Mouse (Mus musculus) liver, postnatal 0 days (tissue): ENCODE measurements around the gene Sf3a2. TPM values are rescaled to one million over a fixed set of nuclear protein-coding genes. Genes with fewer than 3 reads are reported as not detected.
"Not testable (repeated sequence)": the region's sequence is repeated elsewhere in the genome, so short reads cannot be mapped to it uniquely, and the experiment has no call there.

Experiments
- ATAC-seq: fragments of 200-750 bp; cut with Nextera tagmentation; 2 replicates; pipeline ENCODE4 v1.8.0; 2017; ENCODE audit warnings: mild to moderate bottlenecking, moderate library complexity
- DNase-seq: peaks from one replicate; pipeline ENCODE4 v3.0.0-alpha.2; 2016
- H3K27ac ChIP-seq: fragments of 300-500 bp; sonication (generic); 2 replicates; pipeline ENCODE4 v1.5.1; 2014; ENCODE audit warnings: antibody characterized with exemption, moderate library complexity, mild to moderate bottlenecking, low read depth
- H3K27me3 ChIP-seq: fragments of 300-500 bp; sonication (generic); 2 replicates; pipeline ENCODE4 v1.6.1; 2014; ENCODE audit warnings: low read length, control low read depth, mixed read lengths; ENCODE audit not compliant: insufficient read depth
- H3K36me3 ChIP-seq: fragments of 300-500 bp; sonication (generic); replicated peaks from 2 replicates; pipeline ENCODE4 v1.6.1; 2014; ENCODE audit warnings: mild to moderate bottlenecking, control low read depth, low read length, moderate library complexity, mixed read lengths; ENCODE audit not compliant: insufficient read depth
- H3K4me1 ChIP-seq: fragments of 300-500 bp; sonication (generic); 2 replicates; pipeline ENCODE4 v1.6.1; 2014; ENCODE audit warnings: antibody characterized with exemption, mild to moderate bottlenecking, control low read depth; ENCODE audit not compliant: insufficient read depth
- H3K4me2 ChIP-seq: fragments of 300-500 bp; sonication (generic); 2 replicates; pipeline ENCODE4 v1.6.1; 2014; ENCODE audit warnings: low read depth, mild to moderate bottlenecking, low read length, moderate library complexity, mixed read lengths
- H3K4me3 ChIP-seq: fragments of 300-500 bp; sonication (generic); 2 replicates; pipeline ENCODE4 v1.5.1; 2014; ENCODE audit warnings: low read depth, low read length
- H3K9ac ChIP-seq: fragments of 300-500 bp; sonication (generic); replicated peaks from 2 replicates; pipeline ENCODE4 v1.6.1; 2014; ENCODE audit warnings: mild to moderate bottlenecking, moderate library complexity
- H3K9me3 ChIP-seq: fragments of 300-500 bp; sonication (generic); 2 replicates; pipeline ENCODE4 v1.6.1; 2016; ENCODE audit warnings: mild to moderate bottlenecking, control low read depth, low read length, mixed read lengths
- CTCF ChIP-seq: sonication (generic); IDR thresholded peaks from 2 replicates; pipeline ENCODE4 v1.5.1; 2016; ENCODE audit warnings: antibody characterized with exemption, low read depth
- EP300 ChIP-seq: IDR thresholded peaks from 2 replicates; pipeline ENCODE4 v1.6.1; 2016; ENCODE audit warnings: antibody characterized with exemption, low read depth, mild to moderate bottlenecking
- WGBS: fragments of 180-500 bp; shearing (Covaris S2); extraction: QIAGEN DNeasy Blood & Tissue Kit; methylation state at CpG from one replicate; pipeline ENCODE4 v1.1.7; 2014; ENCODE audit not compliant: insufficient replicate concordance; 5-methylcytosine and 5-hydroxymethylcytosine counted together
- polyA plus RNA-seq: library from polyadenylated mRNA; unstranded; fragments of >200 nt; fragmentation: Nextera tagmentation; extraction: Ambion mirVana; gene quantifications from 2 replicates; pipeline ENCODE4 v1.2.1, GENCODE M21; 2015

Sf3a2 gene
- polyA plus RNA-seq, 1 experiment from 2014 or later = 20.9 TPM

- no peak for DNase-seq
- WGBS = 24% methylated on average over 8 of the region's 8 CpGs
- peak overlapping the region; percentile 44; the same call in 1 of the 2 replicates for H3K9ac ChIP-seq
- no peak overlapping the region for H3K4me3 ChIP-seq
- peak overlapping the region; percentile 50 for H3K4me2 ChIP-seq
- peaks cover 5% of the 10 kb centered on the region for H3K36me3 ChIP-seq
- H3K4me1 ChIP-seq = peaks cover 43% of the 10 kb centered on the region
- H3K27ac ChIP-seq = peak overlapping the region; percentile 85
- H3K27me3 ChIP-seq = no peaks in the 10 kb centered on the region
- ATAC-seq = no peak
- TF ChIP-seq CTCF = no peak
- no peak for TF ChIP-seq EP300
- no peaks in the 10 kb centered on the region for H3K9me3 ChIP-seq
Measured at GRCm38 (mm10) chr10:80823847-80824643, 26.0 kb downstream of the Sf3a2 start.

GRCm38 (mm10) chr10:80824827-80825226, 26.8 kb downstream of the Sf3a2 start:
- Histone ChIP-seq H3K36me3 (peaks cover 13% of the 10 kb centered on the region), H3K9me3 (no peaks in the 10 kb centered on the region), H3K4me2 (peak overlapping the region; percentile 50), H3K27me3 (no peaks in the 10 kb centered on the region), H3K4me1 (peaks cover 41% of the 10 kb centered on the region), H3K4me3 (no peak overlapping the region), H3K27ac (peak overlapping the region; percentile 85), H3K9ac (no peak overlapping the region)
- no peak for DNase-seq
- 46% methylated on average over 2 of the region's 2 CpGs for WGBS
- no peak for TF ChIP-seq EP300
- no peak for TF ChIP-seq CTCF
- ATAC-seq = no peak

GRCm38 (mm10) chr10:80826151-80827062, 28.4 kb downstream of the Sf3a2 start, which contains the start of gene Oaz1:
Oaz1 (plus strand) TSS chr10:80826656.
- DNase-seq (peak; percentile 98), ATAC-seq (peak; percentile 94)
- WGBS = under 1% methylated on average over 75 of the region's 82 CpGs
- Histone ChIP-seq H3K9me3 (no peaks in the 10 kb centered on the region), H3K27ac (peak within 1 kb of the TSS; percentile 96), H3K9ac (peak within 1 kb of the TSS; percentile 87), H3K4me1 (peaks cover 52% of the 10 kb centered on the region), H3K4me2 (peak within 1 kb of the TSS; percentile 96), H3K4me3 (peak within 1 kb of the TSS; percentile 79), H3K36me3 (peaks cover 22% of the 10 kb centered on the region), H3K27me3 (no peaks in the 10 kb centered on the region)
- TF ChIP-seq CTCF = no peak
- peak; percentile 50; the same call in 1 of the 2 replicates for TF ChIP-seq EP300

GRCm38 (mm10) chr10:80827063-80827869, 29.3 kb downstream of the Sf3a2 start:
- peak overlapping the region; percentile 87 for H3K9ac ChIP-seq
- peaks cover 22% of the 10 kb centered on the region for H3K36me3 ChIP-seq
- no peak for ATAC-seq
- H3K4me3 ChIP-seq = peak overlapping the region; percentile 79
- no peak for DNase-seq
- peak overlapping the region; percentile 96 for H3K27ac ChIP-seq
- H3K4me1 ChIP-seq = peaks cover 50% of the 10 kb centered on the region
- TF ChIP-seq EP300 (no peak), CTCF (no peak)
- H3K27me3 ChIP-seq = no peaks in the 10 kb centered on the region
- peak overlapping the region; percentile 96 for H3K4me2 ChIP-seq
- WGBS = 6% methylated on average over 29 of the region's 29 CpGs
- H3K9me3 ChIP-seq = no peaks in the 10 kb centered on the region

GRCm38 (mm10) chr10:80827870-80828420, 29.9 kb downstream of the Sf3a2 start:
- Histone ChIP-seq H3K4me3 (peak overlapping the region; percentile 79), H3K27ac (0 out of 2 replicates have a peak overlapping the region, but pooled peaks have one; percentile 34), H3K36me3 (peaks cover 22% of the 10 kb centered on the region), H3K4me1 (peaks cover 47% of the 10 kb centered on the region), H3K27me3 (no peaks in the 10 kb centered on the region), H3K9ac (peak overlapping the region; percentile 87), H3K9me3 (no peaks in the 10 kb centered on the region), H3K4me2 (peak overlapping the region; percentile 96)
- WGBS = 74% methylated on average over 10 of the region's 10 CpGs
- TF ChIP-seq EP300 (no peak), CTCF (no peak)
- DNase-seq (no peak), ATAC-seq (no peak)

GRCm38 (mm10) chr10:80828587-80828986, 30.6 kb downstream of the Sf3a2 start:
- peaks cover 45% of the 10 kb centered on the region for H3K4me1 ChIP-seq
- H3K9me3 ChIP-seq, H3K9ac ChIP-seq, H3K27me3 ChIP-seq, H3K27ac ChIP-seq, ATAC-seq, DNase-seq: not testable (repeated sequence)
- peak overlapping the region; percentile 79 for H3K4me3 ChIP-seq
- peak overlapping the region; percentile 96; the same call in 1 of the 2 replicates for H3K4me2 ChIP-seq
- WGBS = 82% methylated on average over 7 of the region's 9 CpGs
- peaks cover 22% of the 10 kb centered on the region for H3K36me3 ChIP-seq
